Mouse (Mus musculus): ENCODE measurements around the gene Hs3st3a1. TPM values are rescaled to one million over a fixed set of nuclear protein-coding genes. Genes with fewer than 3 reads are reported as not detected.

Gene Hs3st3a1
- polyA plus RNA-seq (2016; fragmentation: Nextera tagmentation; extraction: Ambion mirVana): 1.7 and 1.9 TPM in 2 replicates

DNA sequence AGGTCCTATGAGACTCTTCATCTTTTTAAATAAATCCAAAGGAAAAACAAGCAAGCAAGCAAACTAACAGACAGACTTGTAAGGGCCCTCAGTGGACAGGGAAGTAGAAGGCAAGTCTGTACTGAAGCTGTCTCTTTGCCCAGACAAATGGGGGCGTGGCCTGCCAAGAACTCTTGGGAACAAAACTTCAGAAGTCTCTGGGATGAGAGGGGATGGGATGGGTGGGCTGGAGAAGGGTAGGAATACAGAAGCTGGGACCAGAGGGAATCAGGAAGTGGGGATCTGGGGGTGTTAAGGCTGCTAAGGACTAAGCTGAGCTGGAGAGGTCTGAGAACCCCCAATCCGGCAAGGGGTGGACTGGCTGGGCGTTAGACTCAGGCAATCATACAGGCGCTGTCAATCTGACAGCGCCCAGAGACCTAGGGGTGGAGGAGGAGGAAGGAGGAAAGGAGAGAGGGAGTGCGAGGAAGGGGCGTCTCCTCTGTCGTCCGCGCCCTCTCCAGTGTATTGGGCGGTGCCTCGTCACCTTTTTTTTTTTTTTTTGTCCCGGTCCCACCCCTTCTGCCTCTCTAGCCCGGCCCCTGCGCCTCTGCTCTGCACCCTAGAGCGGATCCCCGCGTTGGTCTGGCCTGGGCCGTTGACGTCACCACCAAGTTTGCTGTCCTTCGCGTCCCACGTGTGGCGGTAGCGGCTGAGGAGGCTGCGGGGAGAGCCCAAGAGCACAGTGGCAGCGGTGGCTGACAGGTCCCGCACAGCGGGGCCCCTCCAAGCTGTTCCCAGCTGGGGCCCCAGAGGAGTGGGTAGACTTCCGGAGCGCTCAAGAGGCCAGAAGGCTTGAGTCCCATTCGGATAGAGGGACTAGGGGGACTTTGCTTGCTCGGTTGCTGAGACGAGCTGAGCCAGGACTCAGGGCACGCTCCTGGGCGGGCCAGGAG, at the start of gene Hs3st3a1:
Gene Hs3st3a1, plus strand, starts transcription at position 722 of the 935 bp plus-strand sequence.
- Histone ChIP-seq H3K27ac (replicated peaks) (peak within 1 kb of the TSS; percentile 95), H3K27me3 (ENCODE audit: low read depth, poor library complexity, severe bottlenecking) (peaks cover 47% of the 10 kb centered on the region), H3K4me3 (peak within 1 kb of the TSS; percentile 82), H3K4me1 (peaks cover 46% of the 10 kb centered on the region), H3K9me3 (replicated peaks) (no peaks in the 10 kb centered on the region), H3K36me3 (no peaks in the 10 kb centered on the region)
- under 1% methylated on average over 29 of the region's 36 CpGs for whole genome bisulfite sequencing
- peak; percentile 87 for DNase-seq (ENCODE audit: low spot score)

DNA sequence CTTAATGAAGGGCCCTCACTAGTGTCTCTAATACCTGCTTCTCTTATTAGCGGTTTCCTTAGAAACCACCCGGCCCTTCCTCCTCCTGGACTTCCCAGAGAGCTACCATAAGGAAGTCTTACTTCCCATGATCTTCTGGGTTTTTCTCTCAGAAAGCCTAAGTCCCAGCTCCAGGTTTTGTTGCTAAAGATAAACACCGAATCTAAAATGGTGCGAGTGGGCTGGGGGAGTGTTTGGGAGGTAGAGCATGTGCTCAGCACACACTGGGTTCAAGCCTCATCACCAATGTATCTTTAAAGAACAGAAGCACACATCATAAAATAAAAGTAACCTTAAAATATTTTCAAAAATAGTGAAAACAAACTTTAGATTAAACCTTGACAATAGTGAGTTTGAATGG, 48.8 kb upstream of the Hs3st3a1 start:
- 95% methylated on average over 4 of the region's 4 CpGs for WGBS
- H3K4me3 ChIP-seq: no peak overlapping the region
- no peak overlapping the region for H3K27ac ChIP-seq (replicated peaks)
- DNase-seq (ENCODE audit: low spot score): no peak
- H3K27me3 ChIP-seq (ENCODE audit: low read depth, poor library complexity, severe bottlenecking): no peaks in the 10 kb centered on the region
- no peaks in the 10 kb centered on the region for H3K36me3 ChIP-seq
- H3K4me1 ChIP-seq: no peaks in the 10 kb centered on the region
- no peaks in the 10 kb centered on the region for H3K9me3 ChIP-seq (replicated peaks)

DNA sequence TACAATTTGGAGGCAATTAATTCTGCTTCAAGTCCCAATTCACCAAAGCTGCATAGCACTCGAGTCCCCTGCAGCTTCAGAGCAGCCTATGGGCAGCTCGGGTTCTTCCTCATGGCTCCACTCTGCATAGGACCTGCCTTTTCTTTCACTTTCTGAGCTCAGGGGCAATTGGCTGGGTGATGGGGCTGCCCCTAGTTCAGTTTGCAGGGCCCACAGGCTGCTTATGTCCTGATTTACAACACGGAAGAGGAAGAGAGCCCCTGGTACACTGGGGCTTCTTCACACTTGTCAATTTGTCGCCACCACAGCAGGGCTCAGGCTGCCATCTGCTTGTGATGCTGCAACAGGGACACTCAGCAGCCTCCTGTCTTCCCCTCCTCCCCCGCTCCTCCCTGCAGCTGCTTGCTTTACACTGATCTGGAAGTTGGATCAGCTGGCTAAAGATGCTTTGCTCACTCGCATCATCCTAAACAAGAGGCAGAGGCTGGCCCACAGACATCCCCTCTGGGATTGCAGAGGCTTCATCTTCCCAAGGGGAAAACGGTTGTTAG, 38.7 kb upstream of the Hs3st3a1 start:
- Histone ChIP-seq H3K9me3 (replicated peaks) (no peaks in the 10 kb centered on the region; the same call in 1 of the 2 replicates), H3K27ac (replicated peaks) (peak overlapping the region; percentile 86), H3K4me3 (peak overlapping the region; percentile 38), H3K27me3 (ENCODE audit: low read depth, poor library complexity, severe bottlenecking) (peaks cover 26% of the 10 kb centered on the region), H3K4me1 (peaks cover 44% of the 10 kb centered on the region), H3K36me3 (no peaks in the 10 kb centered on the region)
- DNase-seq (ENCODE audit: low spot score): peak; percentile 71
- 11% methylated on average over 7 of the region's 7 CpGs for WGBS

DNA sequence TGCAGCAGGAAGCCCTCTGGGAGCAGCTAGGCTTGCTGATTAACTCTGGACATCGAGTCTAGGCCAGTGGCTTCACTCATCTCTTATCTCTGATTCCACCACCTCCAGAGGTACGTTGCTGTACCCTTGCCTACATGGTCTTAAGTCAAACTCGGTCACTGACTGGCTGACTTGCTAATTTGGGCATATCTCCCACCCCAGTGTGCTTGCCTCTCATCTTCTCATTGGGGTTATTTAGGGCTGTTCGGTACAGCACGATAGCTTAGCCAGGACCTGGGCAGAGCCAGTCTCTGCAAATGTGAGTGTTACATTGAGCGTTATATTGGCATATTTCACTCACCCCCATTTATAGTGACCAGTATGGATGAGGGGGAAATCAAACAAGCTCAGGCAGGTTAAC, 38.2 kb upstream of the Hs3st3a1 start:
- no peak for DNase-seq (ENCODE audit: low spot score)
- Histone ChIP-seq H3K4me1 (peaks cover 50% of the 10 kb centered on the region), H3K27me3 (ENCODE audit: low read depth, poor library complexity, severe bottlenecking) (peaks cover 26% of the 10 kb centered on the region), H3K27ac (replicated peaks) (peak overlapping the region; percentile 86), H3K9me3 (replicated peaks) (no peaks in the 10 kb centered on the region; the same call in 1 of the 2 replicates), H3K36me3 (no peaks in the 10 kb centered on the region), H3K4me3 (peak overlapping the region; percentile 38; the same call in 1 of the 2 replicates)
- whole genome bisulfite sequencing: 63% methylated on average over 6 of the region's 6 CpGs

DNA sequence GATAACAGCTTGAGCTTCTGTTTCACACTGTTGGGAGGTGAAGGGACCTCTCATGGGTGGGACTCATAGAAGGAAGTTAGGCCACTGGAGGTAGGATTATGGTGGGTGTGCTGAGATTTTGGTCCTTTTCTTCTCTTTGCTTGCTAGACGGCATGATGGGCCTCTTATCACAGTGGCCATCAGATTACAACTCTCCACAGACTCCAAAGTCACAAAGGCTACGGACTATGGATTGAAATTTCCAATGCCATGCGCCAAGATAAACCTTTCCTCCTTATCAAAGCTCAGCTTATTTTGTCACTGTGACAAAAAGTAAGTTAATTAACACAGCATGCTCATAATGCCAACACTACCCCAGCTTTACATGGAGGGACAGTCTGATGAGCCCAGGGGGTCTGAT, 37.5 kb upstream of the Hs3st3a1 start:
- WGBS: 84% methylated on average over 3 of the region's 3 CpGs
- peaks cover 27% of the 10 kb centered on the region for H3K27me3 ChIP-seq (ENCODE audit: low read depth, poor library complexity, severe bottlenecking)
- peaks cover 52% of the 10 kb centered on the region for H3K4me1 ChIP-seq
- no peak overlapping the region for H3K4me3 ChIP-seq
- H3K36me3 ChIP-seq: no peaks in the 10 kb centered on the region
- peak overlapping the region; percentile 86; the same call in 1 of the 2 replicates for H3K27ac ChIP-seq (replicated peaks)
- H3K9me3 ChIP-seq (replicated peaks): no peaks in the 10 kb centered on the region; the same call in 1 of the 2 replicates
- no peak for DNase-seq (ENCODE audit: low spot score)

DNA sequence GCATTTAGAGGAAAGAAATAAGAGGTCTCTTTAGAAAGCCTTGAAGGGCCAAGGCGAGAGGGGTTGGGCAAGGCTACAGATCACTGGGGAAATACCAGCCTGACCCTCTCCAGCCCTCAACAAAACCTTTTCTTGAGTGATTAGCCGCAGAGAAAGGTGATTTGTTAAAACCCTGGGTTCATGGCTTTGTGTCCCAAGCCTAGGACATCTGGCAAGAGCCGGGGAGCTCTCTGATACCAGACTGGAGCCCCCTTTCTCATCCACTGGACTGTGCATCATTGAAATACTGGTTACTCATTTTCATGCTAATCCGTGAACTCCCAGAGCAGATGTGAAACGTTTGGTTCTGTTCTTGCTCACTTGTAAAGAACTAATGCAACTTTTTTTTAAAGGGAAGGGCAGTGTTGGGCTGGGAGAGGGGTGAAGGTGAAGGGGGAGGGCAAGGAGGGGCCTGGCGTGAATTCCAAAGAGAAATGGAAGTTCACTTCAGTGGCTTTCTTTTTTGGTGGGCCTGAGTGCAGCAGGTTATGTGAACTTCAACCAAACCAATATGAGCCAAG, 34.5 kb upstream of the Hs3st3a1 start:
- Histone ChIP-seq H3K27ac (replicated peaks) (peak overlapping the region; percentile 69), H3K4me3 (no peak overlapping the region), H3K4me1 (peaks cover 47% of the 10 kb centered on the region), H3K36me3 (no peaks in the 10 kb centered on the region), H3K27me3 (ENCODE audit: low read depth, poor library complexity, severe bottlenecking) (peaks cover 34% of the 10 kb centered on the region), H3K9me3 (replicated peaks) (no peaks in the 10 kb centered on the region)
- 26% methylated on average over 6 of the region's 6 CpGs for WGBS
- DNase-seq (ENCODE audit: low spot score): peak; percentile 56

DNA sequence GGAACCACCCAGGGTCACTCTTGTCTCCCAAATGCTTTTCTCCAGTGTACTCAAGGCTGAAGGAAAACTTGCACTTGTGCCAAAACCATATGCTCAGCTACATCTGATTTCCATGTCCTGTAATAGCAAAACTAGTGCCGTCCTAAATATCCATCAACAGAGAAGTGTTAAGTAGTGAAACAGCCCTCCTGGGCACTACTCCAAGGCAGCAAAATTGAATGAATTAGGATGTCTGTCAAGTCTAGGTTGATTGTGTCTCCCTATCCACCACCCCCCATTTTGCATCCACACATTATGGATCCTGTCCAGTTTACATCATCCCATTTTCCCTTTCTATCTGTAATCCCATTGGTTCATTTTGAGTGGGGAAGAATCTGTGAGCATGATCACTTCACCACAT, 16.2 kb upstream of the Hs3st3a1 start:
- Histone ChIP-seq H3K27ac (replicated peaks) (no peak overlapping the region), H3K9me3 (replicated peaks) (no peaks in the 10 kb centered on the region)

DNA sequence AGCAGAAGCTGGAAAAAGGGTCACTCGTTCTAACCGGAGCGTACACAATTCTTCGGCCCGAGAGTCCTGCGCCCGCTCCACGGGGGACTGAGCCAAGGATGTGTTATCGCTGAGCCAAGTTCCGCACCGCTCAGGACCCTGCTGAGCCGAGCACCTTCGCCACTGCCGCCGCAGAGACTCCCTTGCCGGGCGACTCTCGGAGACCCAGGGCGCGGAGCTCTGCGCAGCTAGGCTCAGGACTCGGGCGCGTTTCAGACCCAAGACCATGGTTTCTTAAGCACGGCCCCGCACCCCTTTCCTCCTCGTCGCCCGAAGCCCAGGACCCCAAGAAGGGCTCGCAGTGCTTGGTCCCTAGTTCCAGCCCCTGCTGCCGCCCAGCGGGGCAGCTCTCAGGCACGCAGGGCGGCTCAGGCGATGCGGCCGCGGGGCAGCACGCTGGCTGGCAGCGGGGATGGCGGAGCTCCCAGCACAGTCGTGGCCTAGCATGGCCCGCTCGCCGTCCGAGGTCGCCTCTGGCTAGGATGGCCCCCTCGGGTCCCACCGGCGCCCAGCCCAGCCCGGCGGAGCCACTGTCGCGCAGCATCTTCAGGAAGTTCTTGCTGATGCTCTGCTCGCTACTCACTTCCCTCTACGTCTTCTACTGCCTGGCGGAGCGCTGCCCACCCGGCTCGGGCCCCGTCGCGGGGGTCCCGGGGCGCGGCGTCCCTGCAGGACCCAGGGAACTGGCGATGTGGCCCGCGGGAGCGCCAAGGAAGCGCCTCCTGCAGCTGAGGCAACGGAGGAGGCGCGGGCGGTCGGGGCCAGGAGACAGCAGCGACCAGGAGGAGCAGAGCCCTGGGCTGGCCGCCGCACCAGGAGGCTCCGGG, 647 bp downstream of the Hs3st3a1 start:
- Histone ChIP-seq H3K36me3 (no peaks in the 10 kb centered on the region), H3K4me1 (peaks cover 51% of the 10 kb centered on the region), H3K9me3 (replicated peaks) (no peaks in the 10 kb centered on the region), H3K27ac (replicated peaks) (peak overlapping the region; percentile 95), H3K4me3 (peak overlapping the region; percentile 82), H3K27me3 (ENCODE audit: low read depth, poor library complexity, severe bottlenecking) (peaks cover 56% of the 10 kb centered on the region)
- WGBS: under 1% methylated on average over 81 of the region's 81 CpGs
- peak; percentile 74 for DNase-seq (ENCODE audit: low spot score)

More for the DNA sequence above, 16.2 kb upstream of the Hs3st3a1 start:
- Histone ChIP-seq H3K4me3 (no peak overlapping the region), H3K27me3 (ENCODE audit: low read depth, poor library complexity, severe bottlenecking) (no peaks in the 10 kb centered on the region), H3K4me1 (no peaks in the 10 kb centered on the region), H3K36me3 (no peaks in the 10 kb centered on the region)
- 98% methylated on average over 1 of the region's 1 CpGs for WGBS
- DNase-seq (ENCODE audit: low spot score): no peak

DNA sequence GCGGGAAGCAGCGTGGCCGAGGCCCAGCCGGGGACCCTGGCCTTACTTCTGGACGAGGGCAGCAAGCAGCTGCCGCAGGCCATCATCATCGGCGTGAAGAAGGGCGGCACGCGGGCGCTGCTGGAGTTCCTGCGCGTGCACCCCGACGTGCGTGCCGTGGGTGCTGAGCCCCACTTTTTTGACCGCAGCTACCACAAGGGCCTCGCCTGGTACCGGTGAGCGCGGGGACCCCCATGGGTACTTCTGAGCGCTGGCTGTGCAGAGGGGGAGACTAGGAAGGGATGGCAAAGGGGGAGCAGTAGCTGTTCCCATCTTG, 1.2 kb downstream of the Hs3st3a1 start, which contains the start of gene F930015N05Rik:
Gene F930015N05Rik, minus strand, starts transcription at position 242 of the 316 bp plus-strand sequence.
- H3K9me3 ChIP-seq (replicated peaks): no peaks in the 10 kb centered on the region
- peak within 1 kb of the TSS; percentile 82 for H3K4me3 ChIP-seq
- H3K36me3 ChIP-seq: no peaks in the 10 kb centered on the region
- H3K4me1 ChIP-seq: peaks cover 52% of the 10 kb centered on the region
- H3K27me3 ChIP-seq (ENCODE audit: low read depth, poor library complexity, severe bottlenecking): peaks cover 58% of the 10 kb centered on the region
- peak within 1 kb of the TSS; percentile 95 for H3K27ac ChIP-seq (replicated peaks)
- WGBS: under 1% methylated on average over 24 of the region's 24 CpGs
- no peak for DNase-seq (ENCODE audit: low spot score)

DNA sequence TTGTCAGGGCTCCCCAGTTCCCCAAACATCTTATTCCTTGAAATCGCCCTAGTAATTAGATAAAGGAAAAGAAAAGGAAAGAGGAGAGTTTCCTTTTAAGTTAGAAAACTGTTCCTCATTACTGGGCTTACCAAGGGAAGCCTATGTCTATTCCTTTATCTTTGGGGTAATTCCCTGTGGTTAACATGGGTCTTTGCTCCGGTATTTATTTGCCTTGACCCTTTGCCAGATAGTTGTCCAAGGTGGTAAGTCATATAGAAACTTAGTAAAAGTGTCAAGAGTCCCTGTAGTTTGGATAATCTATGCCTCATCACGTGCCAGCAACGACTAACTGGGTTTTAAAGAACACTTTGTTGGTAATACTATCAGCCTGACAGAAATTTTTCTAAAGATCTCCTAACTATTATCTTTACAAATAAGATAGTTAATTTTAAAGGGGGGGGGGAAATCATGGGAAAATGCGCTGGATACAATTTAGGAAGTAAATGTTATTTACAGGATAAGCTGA, 1.7 kb downstream of the Hs3st3a1 start:
- WGBS: 14% methylated on average over 5 of the region's 5 CpGs
- no peak for DNase-seq (ENCODE audit: low spot score)
- Histone ChIP-seq H3K27me3 (ENCODE audit: low read depth, poor library complexity, severe bottlenecking) (peaks cover 54% of the 10 kb centered on the region), H3K4me1 (peaks cover 53% of the 10 kb centered on the region), H3K9me3 (replicated peaks) (no peaks in the 10 kb centered on the region), H3K36me3 (no peaks in the 10 kb centered on the region), H3K4me3 (peak overlapping the region; percentile 82), H3K27ac (replicated peaks) (peak overlapping the region; percentile 95)

DNA sequence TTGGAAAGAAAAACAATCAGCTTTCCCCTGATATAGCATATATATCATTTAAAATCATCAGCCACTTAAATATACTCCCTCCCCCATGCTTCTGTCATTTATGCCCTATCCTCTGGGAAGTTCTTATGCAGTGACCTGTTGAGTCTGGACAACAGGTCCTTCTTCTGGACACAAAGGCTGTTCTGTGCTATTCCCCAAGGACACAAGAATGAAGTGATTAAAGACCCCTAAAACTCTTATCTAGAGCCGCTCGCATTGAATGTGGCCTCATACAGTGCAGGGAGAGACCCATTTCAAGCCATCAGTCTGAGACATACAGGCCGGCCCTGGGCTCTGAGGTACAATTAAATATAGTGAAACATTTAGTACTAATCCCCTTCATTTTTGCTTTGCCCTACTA, 2.6 kb downstream of the Hs3st3a1 start:
- Histone ChIP-seq H3K27me3 (ENCODE audit: low read depth, poor library complexity, severe bottlenecking) (peaks cover 53% of the 10 kb centered on the region), H3K36me3 (no peaks in the 10 kb centered on the region), H3K4me1 (peaks cover 56% of the 10 kb centered on the region), H3K4me3 (peak overlapping the region; percentile 82), H3K9me3 (replicated peaks) (no peaks in the 10 kb centered on the region), H3K27ac (replicated peaks) (no peak overlapping the region)
- no peak for DNase-seq (ENCODE audit: low spot score)
- 17% methylated on average over 3 of the region's 3 CpGs for WGBS

DNA sequence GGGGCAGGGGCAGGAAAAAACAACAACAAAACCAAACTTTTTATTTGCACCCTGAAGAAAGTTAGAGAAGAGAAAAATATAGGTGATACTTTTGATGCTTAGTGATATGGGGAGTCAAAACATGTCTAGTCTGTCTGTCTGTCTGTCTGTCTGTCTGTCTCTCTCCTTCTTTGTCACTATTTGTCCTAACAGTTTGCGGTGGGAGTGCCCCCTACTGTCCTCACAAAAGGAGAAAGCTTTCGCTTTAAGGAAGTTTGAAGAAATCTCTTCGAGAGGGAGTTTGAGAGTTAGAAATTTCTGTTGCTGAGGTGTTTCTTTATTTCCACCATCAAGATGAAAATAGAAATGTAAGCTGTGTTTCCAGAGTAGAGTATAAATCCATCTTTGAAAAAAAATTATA, 3.8 kb downstream of the Hs3st3a1 start:
- Histone ChIP-seq H3K27ac (replicated peaks) (peak overlapping the region; percentile 28; the same call in 1 of the 2 replicates), H3K9me3 (replicated peaks) (no peaks in the 10 kb centered on the region), H3K27me3 (ENCODE audit: low read depth, poor library complexity, severe bottlenecking) (peaks cover 56% of the 10 kb centered on the region), H3K36me3 (no peaks in the 10 kb centered on the region), H3K4me1 (peaks cover 56% of the 10 kb centered on the region), H3K4me3 (peak overlapping the region; percentile 82; the same call in 1 of the 2 replicates)
- no peak for DNase-seq (ENCODE audit: low spot score)
- 20% methylated on average over 3 of the region's 3 CpGs for WGBS
